Mouse (Mus musculus): Measurements from ENCODE around the gene Grcc10. TPM values are rescaled to one million over a fixed set of nuclear protein-coding genes. Genes with fewer than 3 reads are reported as not detected.

The Grcc10 gene
- polyA plus RNA-seq, 1 experiment from 2014 or later: 498 TPM

DNA sequence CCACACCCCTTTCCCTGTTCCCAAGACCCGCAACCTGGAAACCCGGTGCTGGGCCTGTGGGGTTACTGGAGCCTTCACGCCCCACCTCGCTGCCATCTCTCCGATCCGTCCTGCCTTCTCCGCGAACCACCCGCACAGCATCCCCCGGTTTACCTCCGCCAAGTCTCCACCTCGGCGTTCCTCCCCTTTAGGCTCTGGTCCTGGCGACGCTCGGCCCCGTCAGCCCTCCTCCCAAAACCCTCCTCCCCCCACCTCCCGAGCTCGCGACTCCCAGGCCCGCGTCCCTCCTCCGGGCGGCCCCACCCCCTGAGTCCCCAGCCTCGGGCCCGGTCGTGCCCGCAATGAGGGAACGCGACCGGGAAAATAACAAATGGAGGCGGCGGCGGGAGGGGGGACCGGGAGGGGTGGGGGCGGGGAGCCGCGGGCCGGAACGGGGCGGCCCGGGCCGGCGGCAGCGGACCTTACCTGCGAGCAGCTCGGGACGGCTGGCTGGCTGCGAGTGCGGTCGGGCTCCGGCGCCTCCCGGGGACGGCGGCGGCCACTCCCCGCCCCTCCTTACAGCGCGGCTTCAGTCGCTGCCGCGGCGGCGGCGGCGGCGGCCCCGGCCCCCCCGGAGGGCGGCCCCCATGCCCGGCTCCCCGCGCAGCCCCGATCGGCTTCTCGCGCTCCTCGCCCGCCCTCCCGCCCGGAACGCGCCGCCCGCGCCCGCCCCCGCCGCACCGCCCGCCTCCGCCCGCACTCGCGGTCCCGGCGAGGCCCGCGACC, 14.8 kb upstream of the Grcc10 start, which contains the start of the genes Gm45234 and Atn1:
Gene Gm45234 (minus strand): TSS at position 191 of the 765 bp plus-strand sequence.
Gene Atn1 (minus strand): TSS at position 694 of the 765 bp plus-strand sequence.
- WGBS: under 1% methylated on average over 70 of the region's 100 CpGs
- Histone ChIP-seq H3K4me2 (replicated peaks) (peak within 1 kb of the TSS; percentile 78), H3K4me3 (peak within 1 kb of the TSS; percentile 74), H3K27ac (peak within 1 kb of the TSS; percentile 99), H3K27me3 (no peaks in the 10 kb centered on the region), H3K36me3 (no peaks in the 10 kb centered on the region), H3K4me1 (peaks cover 41% of the 10 kb centered on the region), H3K9ac (peak within 1 kb of the TSS; percentile 98), H3K9me3 (no peaks in the 10 kb centered on the region)
- peak; percentile 37 for ATAC-seq (ENCODE audit: insufficient number of reproducible peaks, insufficient read depth, low FRiP score, low TSS enrichment)

DNA sequence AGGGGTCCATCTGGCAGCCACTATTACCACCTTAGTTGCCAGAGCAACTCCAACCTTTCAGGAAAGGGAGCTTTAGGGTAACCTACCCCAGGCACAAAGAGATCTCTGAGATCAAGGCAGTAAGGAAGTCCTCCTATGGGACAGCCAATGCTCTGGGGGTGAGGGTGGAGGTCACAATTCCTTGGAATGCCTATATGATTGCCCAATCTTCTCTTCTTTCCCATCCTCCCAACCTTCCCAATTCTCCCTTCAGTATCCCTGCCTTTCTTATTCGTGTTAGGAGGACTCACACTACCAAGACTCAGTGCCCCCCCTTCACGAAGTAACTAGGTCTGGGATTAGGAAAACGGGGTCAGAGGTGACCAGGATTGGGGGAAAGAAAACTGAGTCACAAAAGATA, 14.1 kb upstream of the Grcc10 start:
- H3K9ac ChIP-seq: peak overlapping the region; percentile 98
- no peaks in the 10 kb centered on the region for H3K9me3 ChIP-seq
- peak overlapping the region; percentile 78 for H3K4me2 ChIP-seq (replicated peaks)
- H3K27ac ChIP-seq: peak overlapping the region; percentile 99
- ATAC-seq (ENCODE audit: insufficient number of reproducible peaks, insufficient read depth, low FRiP score, low TSS enrichment): no peak
- H3K4me1 ChIP-seq: peaks cover 41% of the 10 kb centered on the region
- WGBS: 0% methylated on average over 3 of the region's 3 CpGs
- no peaks in the 10 kb centered on the region for H3K36me3 ChIP-seq
- no peaks in the 10 kb centered on the region for H3K27me3 ChIP-seq
- peak overlapping the region; percentile 74 for H3K4me3 ChIP-seq

DNA sequence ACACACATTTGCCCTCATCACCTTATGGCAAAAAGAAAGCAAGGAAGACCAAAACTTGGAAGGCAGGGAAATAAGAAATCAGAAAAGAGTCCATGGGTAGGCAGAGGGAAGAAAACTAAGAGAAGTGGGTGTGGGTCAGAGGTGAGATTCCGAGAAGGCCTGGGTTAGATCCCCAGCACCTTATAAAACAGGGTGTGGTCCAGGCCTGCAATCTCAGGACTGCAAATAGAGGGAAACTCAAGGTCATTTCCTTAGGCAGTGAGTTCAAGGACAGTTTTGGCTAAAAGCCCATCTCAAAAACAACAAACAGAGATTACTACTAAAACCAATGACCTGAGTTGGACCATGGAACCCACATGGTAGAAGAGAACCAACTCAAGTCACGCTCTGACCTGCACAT, 12.7 kb upstream of the Grcc10 start:
- H3K9ac ChIP-seq: no peak overlapping the region
- H3K4me1 ChIP-seq: peaks cover 34% of the 10 kb centered on the region
- peaks cover 13% of the 10 kb centered on the region for H3K36me3 ChIP-seq
- no peak overlapping the region for H3K4me3 ChIP-seq
- 85% methylated on average over 2 of the region's 2 CpGs for WGBS
- no peak for ATAC-seq (ENCODE audit: insufficient number of reproducible peaks, insufficient read depth, low FRiP score, low TSS enrichment)
- peak overlapping the region; percentile 78; the same call in 1 of the 2 replicates for H3K4me2 ChIP-seq (replicated peaks)
- no peak overlapping the region for H3K27ac ChIP-seq
- no peaks in the 10 kb centered on the region for H3K9me3 ChIP-seq
- no peaks in the 10 kb centered on the region for H3K27me3 ChIP-seq

DNA sequence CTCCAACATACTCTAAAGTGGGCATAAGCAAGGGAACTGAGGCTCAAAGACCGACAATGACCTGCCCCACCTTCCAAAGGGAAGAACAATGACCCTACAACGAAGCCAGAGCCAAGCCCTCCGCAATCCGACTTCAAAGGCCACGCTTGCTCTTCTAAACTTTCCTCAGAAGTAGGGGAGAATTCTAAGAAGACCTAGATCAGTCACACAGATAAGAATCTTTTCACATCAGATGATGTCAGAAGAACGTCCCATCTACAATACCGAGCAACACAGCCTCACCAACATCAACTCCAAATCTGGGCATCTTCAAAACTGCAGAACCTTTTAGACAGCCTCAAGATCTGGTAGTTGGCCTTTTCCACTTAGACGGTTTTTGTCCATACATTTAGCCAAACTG, 9.2 kb upstream of the Grcc10 start:
- H3K9me3 ChIP-seq: no peaks in the 10 kb centered on the region
- no peak overlapping the region for H3K9ac ChIP-seq
- no peak overlapping the region for H3K27ac ChIP-seq
- no peak overlapping the region for H3K4me2 ChIP-seq (replicated peaks)
- no peak overlapping the region for H3K4me3 ChIP-seq
- 88% methylated on average over 8 of the region's 8 CpGs for WGBS
- H3K27me3 ChIP-seq: no peaks in the 10 kb centered on the region
- H3K36me3 ChIP-seq: peaks cover 37% of the 10 kb centered on the region
- no peak for ATAC-seq (ENCODE audit: insufficient number of reproducible peaks, insufficient read depth, low FRiP score, low TSS enrichment)
- H3K4me1 ChIP-seq: peaks cover 30% of the 10 kb centered on the region

DNA sequence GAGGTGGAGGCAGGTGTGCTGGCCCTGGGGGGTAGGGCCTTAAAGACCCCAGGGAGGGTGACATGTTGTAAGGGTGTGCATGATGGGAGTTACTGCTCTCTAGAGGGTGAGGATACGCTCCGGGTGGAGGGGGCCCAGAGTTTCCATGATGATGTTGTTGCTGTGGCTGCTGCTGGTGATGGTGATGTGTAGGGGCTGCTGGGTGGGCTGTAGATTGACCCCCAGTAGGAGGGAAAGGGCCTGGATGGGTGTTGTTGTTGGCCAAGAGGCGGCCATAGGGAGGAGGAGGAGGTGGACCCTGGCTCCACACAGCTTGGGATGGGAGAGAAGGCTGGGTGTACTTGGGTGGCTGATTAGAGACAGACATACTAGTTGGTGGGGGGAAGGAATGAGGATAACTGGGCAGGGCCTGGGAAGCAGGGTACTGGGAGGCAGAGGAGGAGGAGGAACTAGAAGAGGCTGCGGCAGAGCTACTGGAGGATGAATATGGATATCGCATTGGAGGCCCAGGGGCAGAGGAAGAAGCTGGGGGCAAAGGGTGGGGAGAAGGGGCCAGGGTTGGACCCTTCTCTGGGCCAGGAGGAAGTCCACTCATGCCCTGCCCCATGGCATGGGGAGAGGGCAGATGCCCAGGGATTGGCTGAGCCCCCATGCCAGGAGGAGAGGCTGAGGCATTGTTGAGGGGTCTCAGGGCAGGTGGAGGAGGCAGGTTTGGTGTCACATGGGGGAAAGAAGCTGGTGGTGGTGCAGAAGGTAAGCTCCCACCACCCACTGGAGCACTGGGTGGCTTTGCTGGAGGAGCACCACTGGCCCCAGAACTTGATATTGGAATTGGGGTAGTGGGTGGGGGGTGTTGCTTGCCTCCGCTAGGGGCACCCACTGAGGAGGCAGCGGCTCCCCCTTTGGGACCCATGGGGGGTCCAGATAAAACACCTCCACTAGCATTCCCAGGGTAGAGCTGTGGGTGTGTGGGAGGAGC, 5.8 kb upstream of the Grcc10 start:
- Histone ChIP-seq H3K27ac (peak overlapping the region; percentile 37; the same call in 1 of the 2 replicates), H3K36me3 (peaks cover 64% of the 10 kb centered on the region), H3K9ac (peak overlapping the region; percentile 83; the same call in 1 of the 2 replicates), H3K4me1 (peaks cover 23% of the 10 kb centered on the region), H3K4me3 (peak overlapping the region; percentile 47; the same call in 1 of the 2 replicates), H3K9me3 (no peaks in the 10 kb centered on the region), H3K4me2 (replicated peaks) (peak overlapping the region; percentile 96), H3K27me3 (no peaks in the 10 kb centered on the region)
- no peak for ATAC-seq (ENCODE audit: insufficient number of reproducible peaks, insufficient read depth, low FRiP score, low TSS enrichment)
- 91% methylated on average over 7 of the region's 7 CpGs for WGBS

DNA sequence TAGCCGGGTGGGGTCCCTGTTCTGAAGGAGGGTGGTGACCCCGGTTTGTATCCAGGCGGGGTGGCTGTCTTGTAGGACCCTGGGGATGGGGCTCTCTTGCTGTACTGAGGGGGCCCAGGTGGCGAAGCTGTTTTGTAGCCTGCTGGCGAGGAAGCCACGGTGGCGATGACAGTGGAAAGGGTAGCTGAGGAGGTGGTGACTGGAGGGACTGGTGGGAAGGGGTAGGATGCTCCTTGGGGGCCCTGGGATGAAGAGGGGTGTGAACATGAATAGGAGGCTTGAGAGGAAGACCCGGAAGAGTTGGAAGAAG, 5.1 kb upstream of the Grcc10 start:
- Histone ChIP-seq H3K27me3 (no peaks in the 10 kb centered on the region), H3K9ac (peak overlapping the region; percentile 83), H3K4me2 (replicated peaks) (peak overlapping the region; percentile 96), H3K9me3 (no peaks in the 10 kb centered on the region), H3K27ac (peak overlapping the region; percentile 88), H3K36me3 (peaks cover 64% of the 10 kb centered on the region), H3K4me1 (peaks cover 28% of the 10 kb centered on the region), H3K4me3 (peak overlapping the region; percentile 47)
- WGBS: 20% methylated on average over 8 of the region's 8 CpGs
- ATAC-seq (ENCODE audit: insufficient number of reproducible peaks, insufficient read depth, low FRiP score, low TSS enrichment): 0 out of 2 replicates have a peak, but pooled peaks have one; percentile 0

DNA sequence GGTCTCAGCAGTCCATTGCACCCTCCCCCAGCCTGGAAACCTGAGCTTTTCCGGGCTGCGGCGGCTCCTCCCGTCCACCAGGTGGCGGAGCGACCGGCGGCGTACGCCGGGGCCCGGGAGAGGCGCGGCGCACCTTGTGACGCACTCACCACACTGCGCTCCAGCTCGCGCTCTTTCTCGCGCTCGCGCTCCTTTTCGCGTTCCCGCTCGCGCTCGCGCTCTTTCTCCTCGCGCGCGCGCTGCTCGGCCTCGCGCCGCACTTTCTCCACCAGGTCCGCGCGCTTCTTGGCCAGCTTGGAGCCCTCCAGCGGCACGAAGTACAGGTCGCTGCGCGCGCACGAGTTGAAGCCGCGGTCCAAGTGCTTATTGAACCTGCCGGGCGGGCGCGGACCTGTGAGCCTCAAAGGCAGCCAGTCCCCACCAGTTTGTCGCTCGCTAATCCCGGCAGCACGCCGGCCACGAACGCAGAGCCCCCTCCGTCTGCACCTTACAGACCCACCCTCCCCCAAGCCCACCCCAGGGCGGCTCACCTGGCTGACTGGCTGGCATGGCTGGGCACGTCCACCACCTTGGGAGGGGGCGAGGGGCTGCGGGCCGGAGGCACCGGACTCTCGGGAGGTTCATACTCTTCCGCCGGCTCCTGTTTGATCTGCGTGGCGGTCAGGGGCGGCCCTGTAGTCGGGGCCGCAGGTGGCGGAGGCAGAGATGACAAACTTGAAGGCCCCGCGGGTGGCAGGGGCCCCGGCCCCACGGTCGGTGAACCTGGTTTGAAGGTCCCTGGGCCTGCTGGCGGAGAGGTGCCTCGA, 4.5 kb upstream of the Grcc10 start:
- H3K4me1 ChIP-seq: peaks cover 28% of the 10 kb centered on the region
- peak overlapping the region; percentile 88 for H3K27ac ChIP-seq
- peaks cover 64% of the 10 kb centered on the region for H3K36me3 ChIP-seq
- peak overlapping the region; percentile 47 for H3K4me3 ChIP-seq
- peak overlapping the region; percentile 96 for H3K4me2 ChIP-seq (replicated peaks)
- no peaks in the 10 kb centered on the region for H3K9me3 ChIP-seq
- 1% methylated on average over 76 of the region's 85 CpGs for WGBS
- ATAC-seq (ENCODE audit: insufficient number of reproducible peaks, insufficient read depth, low FRiP score, low TSS enrichment): peak; percentile 77
- H3K27me3 ChIP-seq: no peaks in the 10 kb centered on the region
- peak overlapping the region; percentile 83 for H3K9ac ChIP-seq

DNA sequence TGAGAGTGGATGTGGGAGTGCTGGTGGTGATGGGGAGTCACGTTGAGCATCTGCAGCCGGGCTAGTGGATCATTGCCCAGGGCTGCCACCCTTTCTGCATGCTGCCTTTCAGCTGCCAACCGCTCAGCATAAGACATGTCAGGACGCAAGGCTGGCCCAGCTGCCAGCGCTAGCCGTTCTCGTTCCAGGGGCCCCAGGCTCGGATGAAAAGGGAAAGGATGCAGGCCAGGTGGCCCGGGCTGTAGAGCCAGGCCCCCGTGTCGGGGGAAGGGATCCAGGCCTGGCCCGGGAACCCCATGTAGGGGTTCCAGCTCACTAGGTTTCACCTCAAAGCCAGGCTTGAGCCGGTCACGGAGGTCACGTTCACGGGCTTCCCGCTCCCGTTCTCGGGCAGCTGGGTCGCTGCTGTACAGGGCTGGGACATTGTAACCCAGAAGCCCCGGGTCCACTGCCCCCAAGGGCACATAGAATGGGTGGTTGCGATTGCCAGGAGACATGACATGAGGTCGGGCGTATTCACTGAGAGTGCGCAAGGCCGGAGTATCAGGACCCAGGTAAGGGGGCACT, 3.7 kb upstream of the Grcc10 start:
- ATAC-seq (ENCODE audit: insufficient number of reproducible peaks, insufficient read depth, low FRiP score, low TSS enrichment): no peak; the same call in 1 of the 2 replicates

DNA sequence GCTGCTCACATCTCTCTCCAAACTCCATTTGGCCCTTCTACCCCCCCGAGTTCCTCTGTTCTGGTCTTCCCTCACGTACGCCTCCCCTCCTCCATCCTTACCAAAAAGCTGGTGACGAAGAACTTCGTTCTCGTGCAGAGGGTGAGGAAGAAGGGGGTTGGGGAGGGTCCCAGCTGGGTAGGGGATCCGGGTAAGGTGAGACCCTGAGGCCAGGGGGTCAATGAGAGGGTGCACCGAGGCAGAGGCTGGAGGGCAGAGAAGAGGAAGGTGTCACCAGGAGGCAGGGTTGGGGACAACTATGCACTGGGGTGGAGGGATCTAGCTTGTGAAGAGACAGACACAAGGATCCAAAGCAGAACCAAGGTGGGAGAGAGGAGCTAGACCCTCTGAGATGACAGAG, 2.5 kb upstream of the Grcc10 start:
- Histone ChIP-seq H3K4me1 (peaks cover 41% of the 10 kb centered on the region), H3K9ac (no peak overlapping the region), H3K36me3 (peaks cover 55% of the 10 kb centered on the region), H3K27me3 (no peaks in the 10 kb centered on the region), H3K27ac (no peak overlapping the region), H3K9me3 (no peaks in the 10 kb centered on the region), H3K4me3 (no peak overlapping the region), H3K4me2 (replicated peaks) (no peak overlapping the region)
- 90% methylated on average over 8 of the region's 8 CpGs for WGBS
- ATAC-seq (ENCODE audit: insufficient number of reproducible peaks, insufficient read depth, low FRiP score, low TSS enrichment): no peak

More for the DNA sequence above, 3.7 kb upstream of the Grcc10 start:
- WGBS: 69% methylated on average over 26 of the region's 26 CpGs
- no peaks in the 10 kb centered on the region for H3K27me3 ChIP-seq
- peak overlapping the region; percentile 47 for H3K4me3 ChIP-seq
- no peaks in the 10 kb centered on the region for H3K9me3 ChIP-seq
- peak overlapping the region; percentile 83 for H3K9ac ChIP-seq
- H3K4me1 ChIP-seq: peaks cover 31% of the 10 kb centered on the region
- H3K36me3 ChIP-seq: peaks cover 62% of the 10 kb centered on the region
- peak overlapping the region; percentile 88 for H3K27ac ChIP-seq
- peak overlapping the region; percentile 96 for H3K4me2 ChIP-seq (replicated peaks)

DNA sequence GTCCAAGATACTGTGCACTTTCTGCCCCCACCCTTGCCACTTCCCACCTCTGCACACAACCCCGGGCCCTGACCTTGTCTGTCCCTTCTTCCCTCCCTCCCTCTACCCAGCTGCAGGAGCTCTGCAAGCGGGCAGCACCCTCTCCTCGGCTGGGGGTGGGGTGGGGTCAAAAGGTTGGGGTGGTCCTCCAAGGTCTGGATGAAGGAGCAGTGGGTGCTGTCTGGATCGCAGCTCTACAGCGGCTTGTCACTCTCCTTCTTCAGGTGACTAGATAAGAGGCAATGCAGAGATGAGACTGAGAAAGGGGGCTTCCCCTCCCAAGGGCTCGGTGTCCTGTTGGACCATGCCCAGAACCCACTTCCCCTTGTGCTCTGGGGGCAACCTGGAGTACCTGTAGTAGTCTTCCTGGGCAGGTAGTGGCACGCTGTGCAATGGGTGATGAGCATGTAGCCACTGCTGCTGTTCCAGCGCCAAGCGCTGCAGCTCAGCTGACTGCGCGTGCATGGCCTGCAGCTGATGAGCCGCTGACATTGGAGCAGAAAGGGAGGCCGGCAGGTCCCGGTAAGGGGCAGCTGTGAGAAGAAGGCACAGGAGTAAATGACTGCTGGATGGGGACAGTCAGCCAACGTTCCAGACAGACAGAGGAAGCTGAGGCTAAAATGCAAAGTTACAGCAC, 1.8 kb upstream of the Grcc10 start:
- Histone ChIP-seq H3K27ac (no peak overlapping the region), H3K9me3 (no peaks in the 10 kb centered on the region), H3K27me3 (no peaks in the 10 kb centered on the region), H3K9ac (peak overlapping the region; percentile 40; the same call in 1 of the 2 replicates), H3K36me3 (peaks cover 49% of the 10 kb centered on the region), H3K4me3 (no peak overlapping the region), H3K4me1 (peaks cover 44% of the 10 kb centered on the region), H3K4me2 (replicated peaks) (no peak overlapping the region)
- 89% methylated on average over 15 of the region's 15 CpGs for WGBS
- no peak for ATAC-seq (ENCODE audit: insufficient number of reproducible peaks, insufficient read depth, low FRiP score, low TSS enrichment)
